Comparison of ENCODE assay signal across 8 mouse cellular contexts in genomic region chr12:110446290-110447170, GRCm38 (mm10). TPM values are rescaled to one million over a fixed set of nuclear protein-coding genes. Genes with fewer than 3 reads are reported as not detected.
A peak's percentile ranks its signal among the peaks of the same experiment; 100 is the strongest.
DNase-seq lines count a peak whose midpoint lies in the region; ATAC-seq lines count a peak whose summit lies in the region.

Gene Ppp2r5c (plus strand): TSS chr12:110447120.

- no peaks in the 10 kb centered on the region for H3K36me3 ChIP-seq in hindbrain, embryonic 12.5 days

- H3K4me1 ChIP-seq in hindbrain, embryonic 12.5 days = peaks cover 13% of the 10 kb centered on the region; the same call in 1 of the 2 replicates

- H3K4me2 ChIP-seq in hindbrain, embryonic 12.5 days (replicated peaks) = peak within 1 kb of the TSS; percentile 76

- peak; percentile 97 for ATAC-seq in hindbrain, embryonic 12.5 days (ENCODE audit: low FRiP score)

- H3K27ac ChIP-seq in hindbrain, embryonic 12.5 days = peak within 1 kb of the TSS; percentile 93

- WGBS in hindbrain, embryonic 12.5 days = under 1% methylated on average over 72 of the region's 86 CpGs

- H3K4me3 ChIP-seq in hindbrain, embryonic 12.5 days = peak within 1 kb of the TSS; percentile 80

- peak; percentile 97 for DNase-seq in NIH3T3 (ENCODE audit: low read depth)
- DNase-seq in cerebellum, postnatal 10 days = peak; percentile 98
- DNase-seq in frontal cortex, postnatal 10 days (ENCODE audit: low spot score in 2 of 2) = peak; percentile 90 to 93
- peak; percentile 93 to 95 for DNase-seq in layer of hippocampus, postnatal 14 days (ENCODE audit: low spot score in 2 of 2)
- peak; percentile 95 for DNase-seq in lung, postnatal 14 days
- peak; percentile 89 for DNase-seq in retina, adult 2 months (ENCODE audit: low read depth, low spot score)
- peak; percentile 93 to 94 for DNase-seq in thymus, postnatal 36 days

- H3K9me3 ChIP-seq in hindbrain, embryonic 12.5 days (replicated peaks) = no peaks in the 10 kb centered on the region

- peaks cover 8% of the 10 kb centered on the region; the same call in 1 of the 2 replicates for H3K27me3 ChIP-seq in hindbrain, embryonic 12.5 days

- H3K9ac ChIP-seq in hindbrain, embryonic 12.5 days = peak within 1 kb of the TSS; percentile 90

RNA-seq across cellular contexts. Expression of gene Ppp2r5c, which starts in this region (rescaled TPM):
- 153 and 163 TPM in 2 replicates for polyA plus RNA-seq in hindbrain, embryonic 12.5 days (2016; fragmentation: Nextera tagmentation; extraction: Ambion mirVana)
- total RNA-seq in layer of hippocampus, postnatal 14 days (2021) = 100 to 1,000 TPM; 250 to 255 TPM

Comparison
In these comparisons a context has a peak if more than half of its experiments do, and no peak if none do; other contexts are left out.
1. Peak in every context shown above with its lines: DNase-seq, ATAC-seq, H3K4me3 ChIP-seq and H3K27ac ChIP-seq.